Comparison of ENCODE assay signal across 12 mouse cellular contexts in the genomic region with DNA sequence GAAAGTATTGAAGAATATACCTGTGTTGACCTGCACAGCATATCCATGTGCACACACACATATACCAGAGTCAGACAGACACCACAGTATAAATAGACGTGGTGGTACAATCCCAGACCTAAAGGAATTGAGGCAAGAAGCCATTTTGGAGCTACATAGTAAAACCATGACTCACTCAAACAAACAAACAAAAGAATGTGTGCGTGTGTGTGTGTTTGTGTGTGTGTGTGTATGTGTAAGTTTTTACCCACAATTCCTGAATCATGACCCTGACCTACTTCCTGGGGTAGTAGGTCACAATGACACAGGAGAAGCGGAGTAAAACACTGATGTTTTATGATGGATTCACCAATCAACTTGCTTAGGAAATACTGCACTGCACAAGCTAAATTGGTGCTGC. TPM values are rescaled to one million over a fixed set of nuclear protein-coding genes. Genes with fewer than 3 reads are reported as not detected.
DNase-seq lines count a peak whose midpoint lies in the region; ATAC-seq and TF ChIP-seq lines count a peak whose summit lies in the region.
"Had no signal": no experiment of that assay in that cellular context is flagged by ENCODE, and none has a peak within 500 bp of the region (broad histone marks: within the 10 kb centered on the region; RNA-seq: fewer than 3 reads in every experiment).

No protein-coding gene starts in this region.

- H3K4me2 ChIP-seq in heart, embryonic 15.5 days = no peak overlapping the region
- no peak overlapping the region; the same call in 1 of the 2 replicates for H3K4me2 ChIP-seq in lung, embryonic 16.5 days (ENCODE audit: low read depth, low read length)
- 0 out of 2 replicates have a peak overlapping the region, but pooled peaks have one; percentile 42 for H3K4me2 ChIP-seq in stomach, embryonic 16.5 days (ENCODE audit: low read depth, low read length)

- peaks cover 35% of the 10 kb centered on the region for H3K4me1 ChIP-seq in heart, embryonic 15.5 days (replicated peaks)
- H3K4me1 ChIP-seq in lung, embryonic 16.5 days (replicated peaks; ENCODE audit: control insufficient read depth, insufficient read depth, low read length) = peaks cover 36% of the 10 kb centered on the region
- peaks cover 18% of the 10 kb centered on the region for H3K4me1 ChIP-seq in embryonic fibroblast, embryonic 13.5 days (ENCODE audit: control insufficient read depth, insufficient read depth, low read length)
- peaks cover 43% of the 10 kb centered on the region for H3K4me1 ChIP-seq in stomach, embryonic 16.5 days (ENCODE audit: control insufficient read depth, insufficient read depth, low read length)

- H3K27me3 ChIP-seq in heart, embryonic 15.5 days = no peaks in the 10 kb centered on the region
- no peaks in the 10 kb centered on the region for H3K27me3 ChIP-seq in lung, embryonic 16.5 days (ENCODE audit: control insufficient read depth, insufficient read depth, low read depth, low read length)
- no peaks in the 10 kb centered on the region for H3K27me3 ChIP-seq in stomach, embryonic 16.5 days (ENCODE audit: control insufficient read depth, insufficient read depth, low read length)

- TF ChIP-seq POLR2A in embryonic fibroblast, embryonic 13.5 days (IDR thresholded peaks at IDR 0.05; ENCODE audit: low read depth, low read length) = no peak

- no peak for DNase-seq in heart, adult 9 months (ENCODE audit: low spot score in 2 of 2)
- no peak for DNase-seq in lung, postnatal 14 days
- no peak for DNase-seq in right cerebral cortex, postnatal 25 days
- DNase-seq in right cerebral cortex, postnatal 4 days = no peak
- DNase-seq: adrenal gland, postnatal 25 days; cerebellum, adult 8-10 months had no signal

- no peaks in the 10 kb centered on the region for H3K36me3 ChIP-seq in heart, embryonic 15.5 days
- no peaks in the 10 kb centered on the region for H3K36me3 ChIP-seq in lung, embryonic 16.5 days (ENCODE audit: control insufficient read depth, insufficient read depth, low read length)
- H3K36me3 ChIP-seq in stomach, embryonic 16.5 days (ENCODE audit: control insufficient read depth, insufficient read depth, low read length) = no peaks in the 10 kb centered on the region
- H3K36me3 ChIP-seq: midbrain, embryonic 10.5 days had no signal

- H3K9me3 ChIP-seq in heart, embryonic 15.5 days (replicated peaks) = no peaks in the 10 kb centered on the region
- H3K9me3 ChIP-seq in lung, embryonic 16.5 days (ENCODE audit: control insufficient read depth, low read length) = no peaks in the 10 kb centered on the region
- H3K9me3 ChIP-seq in stomach, embryonic 16.5 days (replicated peaks; ENCODE audit: control insufficient read depth, low read length) = no peaks in the 10 kb centered on the region
- H3K9me3 ChIP-seq: midbrain, embryonic 10.5 days had no signal

- H3K9ac ChIP-seq in heart, embryonic 15.5 days = no peak overlapping the region
- H3K9ac ChIP-seq in lung, embryonic 16.5 days (ENCODE audit: low read length) = no peak overlapping the region
- H3K9ac ChIP-seq in stomach, embryonic 16.5 days (ENCODE audit: low read length) = no peak overlapping the region

- peak overlapping the region; percentile 92 for H3K27ac ChIP-seq in heart, embryonic 15.5 days
- H3K27ac ChIP-seq in lung, embryonic 16.5 days (ENCODE audit: low read length) = peak overlapping the region; percentile 98
- H3K27ac ChIP-seq in embryonic fibroblast, embryonic 13.5 days (ENCODE audit: insufficient read depth, low read length) = peak overlapping the region; percentile 99
- peak overlapping the region; percentile 100 for H3K27ac ChIP-seq in stomach, embryonic 16.5 days (ENCODE audit: low read length)

- ATAC-seq in heart, embryonic 15.5 days (replicated peaks; ENCODE audit: insufficient number of reproducible peaks, insufficient read depth, low FRiP score, low read depth) = no peak
- no peak for ATAC-seq in lung, embryonic 16.5 days (ENCODE audit: low read depth)
- no peak for ATAC-seq in stomach, embryonic 16.5 days (ENCODE audit: insufficient read depth, low FRiP score)
- ATAC-seq: forebrain, embryonic 14.5 days had no signal

- no peak overlapping the region for H3K4me3 ChIP-seq in heart, embryonic 15.5 days
- no peak overlapping the region for H3K4me3 ChIP-seq in lung, embryonic 16.5 days (ENCODE audit: low read length)
- H3K4me3 ChIP-seq in embryonic fibroblast, embryonic 13.5 days (ENCODE audit: insufficient read depth, low read length) = no peak overlapping the region
- H3K4me3 ChIP-seq in stomach, embryonic 16.5 days (replicated peaks; ENCODE audit: low read length) = no peak overlapping the region
- H3K4me3 ChIP-seq: midbrain, embryonic 10.5 days had no signal

- 63% methylated on average over 3 of the region's 3 CpGs for WGBS in heart, embryonic 15.5 days
- WGBS in lung, embryonic 16.5 days = 49% methylated on average over 3 of the region's 3 CpGs
- WGBS in stomach, embryonic 16.5 days = 52% methylated on average over 3 of the region's 3 CpGs

- TF ChIP-seq CTCF in embryonic fibroblast, embryonic 13.5 days (IDR thresholded peaks at IDR 0.05; ENCODE audit: borderline replicate concordance, insufficient read depth, low read length) = no peak

RNA-seq across cellular contexts. Expression of a gene that starts 6.9 kb away (rescaled TPM):
- polyA plus RNA-seq in heart, embryonic 15.5 days (2015; fragmentation: Nextera tagmentation; extraction: Ambion mirVana) = 152 and 158 TPM in 2 replicates
- polyA plus RNA-seq in lung, embryonic 16.5 days (2015; fragmentation: Nextera tagmentation; extraction: Ambion mirVana) = 200 and 226 TPM in 2 replicates
- 442 and 496 TPM in 2 replicates for polyA plus RNA-seq in embryonic fibroblast, embryonic 13.5 days (2011; ENCODE audit: insufficient read length, low read depth, missing spikeins)
- polyA plus RNA-seq in stomach, embryonic 16.5 days (2015; fragmentation: Nextera tagmentation; extraction: Ambion mirVana) = 170 and 200 TPM in 2 replicates

RNA-seq across cellular contexts. Expression of a gene that starts 12.7 kb away (rescaled TPM):
- 2.8 and 7.3 TPM in 2 replicates for polyA plus RNA-seq in heart, embryonic 15.5 days (2015; fragmentation: Nextera tagmentation; extraction: Ambion mirVana)
- polyA plus RNA-seq in lung, embryonic 16.5 days (2015; fragmentation: Nextera tagmentation; extraction: Ambion mirVana) = 9.2 and 9.5 TPM in 2 replicates
- polyA plus RNA-seq in embryonic fibroblast, embryonic 13.5 days (2011; ENCODE audit: insufficient read length, low read depth, missing spikeins) = 0.77 TPM in 1 of 2 replicates, not detected in the other
- polyA plus RNA-seq in stomach, embryonic 16.5 days (2015; fragmentation: Nextera tagmentation; extraction: Ambion mirVana) = 5.0 and 5.9 TPM in 2 replicates

RNA-seq across cellular contexts. Expression of a gene that starts 23.6 kb away (rescaled TPM):
- 224 and 234 TPM in 2 replicates for polyA plus RNA-seq in heart, embryonic 15.5 days (2015; fragmentation: Nextera tagmentation; extraction: Ambion mirVana)
- 184 and 189 TPM in 2 replicates for polyA plus RNA-seq in lung, embryonic 16.5 days (2015; fragmentation: Nextera tagmentation; extraction: Ambion mirVana)
- polyA plus RNA-seq in embryonic fibroblast, embryonic 13.5 days (2011; ENCODE audit: insufficient read length, low read depth, missing spikeins) = 80.4 and 81.2 TPM in 2 replicates
- polyA plus RNA-seq in stomach, embryonic 16.5 days (2015; fragmentation: Nextera tagmentation; extraction: Ambion mirVana) = 227 and 230 TPM in 2 replicates

RNA-seq across cellular contexts. Expression of a gene that starts 32.2 kb away (rescaled TPM):
- 8.2 and 9.1 TPM in 2 replicates for polyA plus RNA-seq in heart, embryonic 15.5 days (2015; fragmentation: Nextera tagmentation; extraction: Ambion mirVana)
- polyA plus RNA-seq in lung, embryonic 16.5 days (2015; fragmentation: Nextera tagmentation; extraction: Ambion mirVana) = 12.5 and 14.2 TPM in 2 replicates
- polyA plus RNA-seq in embryonic fibroblast, embryonic 13.5 days (2011; ENCODE audit: insufficient read length, low read depth, missing spikeins) = 1.4 and 6.5 TPM in 2 replicates
- 353 and 382 TPM in 2 replicates for polyA plus RNA-seq in stomach, embryonic 16.5 days (2015; fragmentation: Nextera tagmentation; extraction: Ambion mirVana)

RNA-seq across cellular contexts. Expression of a gene that starts 34.1 kb away (rescaled TPM):
- 26.6 and 35.8 TPM in 2 replicates for polyA plus RNA-seq in heart, embryonic 15.5 days (2015; fragmentation: Nextera tagmentation; extraction: Ambion mirVana)
- polyA plus RNA-seq in lung, embryonic 16.5 days (2015; fragmentation: Nextera tagmentation; extraction: Ambion mirVana) = 35.3 and 37.3 TPM in 2 replicates
- 13.8 and 15.0 TPM in 2 replicates for polyA plus RNA-seq in embryonic fibroblast, embryonic 13.5 days (2011; ENCODE audit: insufficient read length, low read depth, missing spikeins)
- polyA plus RNA-seq in stomach, embryonic 16.5 days (2015; fragmentation: Nextera tagmentation; extraction: Ambion mirVana) = 37.2 and 38.9 TPM in 2 replicates
